Mouse (Mus musculus): ENCODE results near the gene Iars. TPM values are rescaled to one million over a fixed set of nuclear protein-coding genes. Genes with fewer than 3 reads are reported as not detected.

Iars gene
- polyA plus RNA-seq (2012; rRNA removed), result 5.6 and 10.6 TPM in 2 replicates

DNA sequence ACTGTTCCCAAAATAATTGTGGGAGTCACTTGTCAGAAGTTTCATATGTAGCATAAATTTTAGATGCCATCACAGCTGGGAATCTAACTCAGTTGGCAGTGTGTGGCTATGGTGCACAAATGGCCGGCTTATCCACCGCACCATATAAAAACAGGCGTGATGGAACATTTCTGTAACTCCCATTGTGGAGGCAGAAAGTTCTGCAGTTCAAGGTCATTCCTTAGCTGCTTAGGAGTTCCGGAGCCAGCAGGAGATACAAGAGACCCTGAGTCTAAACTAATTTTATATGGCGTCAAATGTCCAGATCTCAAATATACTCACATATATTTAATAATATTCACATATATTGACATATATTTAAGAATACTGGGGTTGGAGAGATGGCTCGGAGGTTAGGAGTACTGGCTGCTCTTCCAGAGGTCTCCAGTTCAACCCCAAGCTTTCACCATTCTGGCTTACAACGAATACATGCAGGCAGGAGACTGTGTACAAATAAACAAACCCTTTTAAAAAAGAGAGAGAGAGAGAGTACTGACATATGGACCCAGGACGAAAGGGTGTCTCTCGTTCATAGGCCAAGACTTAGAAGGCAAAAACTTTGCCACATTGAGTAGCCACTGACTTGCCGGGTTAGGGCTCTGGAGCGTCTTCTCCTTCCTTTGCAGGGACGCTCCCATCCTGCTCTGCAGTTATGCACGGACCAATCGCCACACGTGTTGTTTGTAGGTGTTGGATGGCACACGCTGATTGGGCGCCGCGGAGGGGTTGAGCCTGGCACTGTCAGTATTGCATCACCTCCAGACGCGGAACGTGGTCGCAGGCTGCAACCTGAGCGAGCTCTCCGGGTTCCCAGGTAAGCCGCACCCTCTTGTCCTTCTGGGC lies at the start of gene Iars:
Gene Iars (plus strand): TSS at position 750 of the 882 bp plus-strand sequence.
- H3K4me3 ChIP-seq (ENCODE audit: low read depth, low read length), result peak within 1 kb of the TSS; percentile 79
- no peak for TF ChIP-seq CTCF (IDR thresholded peaks at IDR 0.05; ENCODE audit: extremely low read depth, insufficient read length, insufficient replicate concordance, low read depth, low read length)
- TF ChIP-seq POLR2A (IDR thresholded peaks at IDR 0.05; ENCODE audit: low read depth, low read length), result no peak; the same call in 1 of the 2 replicates
- peaks cover 4% of the 10 kb centered on the region for H3K36me3 ChIP-seq (ENCODE audit: control insufficient read depth, insufficient read depth, low read length)
- 3% methylated on average over 26 of the region's 26 CpGs for WGBS
- H3K4me1 ChIP-seq (ENCODE audit: control insufficient read depth, insufficient read depth, insufficient read length, low read length), result no peaks in the 10 kb centered on the region; the same call in 1 of the 2 replicates
- H3K27ac ChIP-seq (ENCODE audit: insufficient read depth, low read depth, low read length), result peak within 1 kb of the TSS; percentile 69
- no peaks in the 10 kb centered on the region for H3K27me3 ChIP-seq (ENCODE audit: control insufficient read depth, insufficient read depth, low read length)

GRCm38 (mm10) chr13:49639965-49640364 lies 41.9 kb upstream of the Iars start:
- no peak for TF ChIP-seq CTCF (IDR thresholded peaks at IDR 0.05; ENCODE audit: extremely low read depth, insufficient read length, insufficient replicate concordance, low read depth, low read length)
- no peak for TF ChIP-seq POLR2A (IDR thresholded peaks at IDR 0.05; ENCODE audit: low read depth, low read length)

DNA sequence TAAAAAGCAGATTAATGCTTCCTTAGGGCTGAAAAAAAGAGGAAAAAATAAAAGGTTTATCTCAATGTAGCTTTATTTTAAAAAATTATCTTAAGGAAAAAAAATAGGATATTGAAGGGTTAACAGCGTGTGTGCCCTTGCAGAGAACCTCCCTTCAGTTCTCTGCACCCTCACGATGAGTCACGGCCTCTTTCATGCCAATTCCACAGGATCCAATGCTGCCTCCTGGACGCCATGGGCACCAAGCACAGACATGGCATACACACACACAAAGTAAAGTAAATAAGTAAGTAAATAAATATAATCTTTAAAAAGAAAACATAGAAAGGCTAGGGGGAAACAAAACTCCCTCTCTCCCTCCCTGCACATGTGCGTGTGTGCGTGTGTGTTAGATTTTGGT lies 39.2 kb upstream of the Iars start:
- no peaks in the 10 kb centered on the region for H3K27me3 ChIP-seq (ENCODE audit: control insufficient read depth, insufficient read depth, low read length)
- H3K27ac ChIP-seq (ENCODE audit: insufficient read depth, low read depth, low read length), result no peak overlapping the region
- TF ChIP-seq CTCF (IDR thresholded peaks at IDR 0.05; ENCODE audit: extremely low read depth, insufficient read length, insufficient replicate concordance, low read depth, low read length), result no peak
- peaks cover 3% of the 10 kb centered on the region; the same call in 1 of the 2 replicates for H3K4me1 ChIP-seq (ENCODE audit: control insufficient read depth, insufficient read depth, insufficient read length, low read length)
- H3K4me3 ChIP-seq (ENCODE audit: low read depth, low read length), result no peak overlapping the region
- 77% methylated on average over 6 of the region's 6 CpGs for WGBS
- no peaks in the 10 kb centered on the region for H3K36me3 ChIP-seq (ENCODE audit: control insufficient read depth, insufficient read depth, low read length)

More at GRCm38 (mm10) chr13:49639965-49640364, 41.9 kb upstream of the Iars start:
- H3K36me3 ChIP-seq (ENCODE audit: control insufficient read depth, insufficient read depth, low read length), result no peaks in the 10 kb centered on the region
- H3K27ac ChIP-seq (ENCODE audit: insufficient read depth, low read depth, low read length), result no peak overlapping the region
- WGBS, result 89% methylated on average over 2 of the region's 2 CpGs
- H3K4me1 ChIP-seq (ENCODE audit: control insufficient read depth, insufficient read depth, insufficient read length, low read length), result peaks cover 2% of the 10 kb centered on the region; the same call in 1 of the 2 replicates
- no peaks in the 10 kb centered on the region for H3K27me3 ChIP-seq (ENCODE audit: control insufficient read depth, insufficient read depth, low read length)
- H3K4me3 ChIP-seq (ENCODE audit: low read depth, low read length), result no peak overlapping the region

DNA sequence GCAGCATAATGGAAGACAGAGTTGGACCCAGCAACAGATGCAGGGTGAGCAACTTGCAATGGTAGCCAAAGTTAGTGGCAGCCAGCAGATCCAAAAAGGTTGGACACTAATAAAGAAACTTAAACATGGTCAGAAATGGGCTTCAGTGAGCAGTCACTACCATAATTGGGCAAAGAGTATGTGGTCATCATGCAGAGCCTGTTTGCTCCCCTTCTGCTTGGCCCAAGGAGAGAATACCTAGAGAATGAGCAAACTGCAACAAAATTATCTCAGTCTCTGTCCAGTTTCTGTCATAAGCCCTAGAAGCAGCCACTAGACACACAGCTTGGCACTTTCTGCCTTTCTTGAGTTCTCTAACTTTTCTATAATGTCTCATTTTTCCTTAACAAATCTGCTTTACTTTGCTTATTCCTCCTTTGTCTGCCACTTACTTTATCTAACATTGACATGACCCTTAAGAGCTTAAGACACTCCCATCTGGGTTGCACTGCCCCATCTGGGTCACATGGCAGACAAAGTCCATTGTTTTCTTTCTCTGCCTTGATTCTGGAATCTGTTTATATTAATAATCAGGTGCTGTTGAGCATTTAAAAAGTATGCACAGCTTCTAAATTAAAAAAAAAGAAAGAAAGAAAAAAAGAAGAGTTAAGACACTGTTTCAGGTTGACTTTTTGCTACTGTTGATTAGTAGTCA lies 38.1 kb upstream of the Iars start:
- no peak overlapping the region for H3K27ac ChIP-seq (ENCODE audit: insufficient read depth, low read depth, low read length)

DNA sequence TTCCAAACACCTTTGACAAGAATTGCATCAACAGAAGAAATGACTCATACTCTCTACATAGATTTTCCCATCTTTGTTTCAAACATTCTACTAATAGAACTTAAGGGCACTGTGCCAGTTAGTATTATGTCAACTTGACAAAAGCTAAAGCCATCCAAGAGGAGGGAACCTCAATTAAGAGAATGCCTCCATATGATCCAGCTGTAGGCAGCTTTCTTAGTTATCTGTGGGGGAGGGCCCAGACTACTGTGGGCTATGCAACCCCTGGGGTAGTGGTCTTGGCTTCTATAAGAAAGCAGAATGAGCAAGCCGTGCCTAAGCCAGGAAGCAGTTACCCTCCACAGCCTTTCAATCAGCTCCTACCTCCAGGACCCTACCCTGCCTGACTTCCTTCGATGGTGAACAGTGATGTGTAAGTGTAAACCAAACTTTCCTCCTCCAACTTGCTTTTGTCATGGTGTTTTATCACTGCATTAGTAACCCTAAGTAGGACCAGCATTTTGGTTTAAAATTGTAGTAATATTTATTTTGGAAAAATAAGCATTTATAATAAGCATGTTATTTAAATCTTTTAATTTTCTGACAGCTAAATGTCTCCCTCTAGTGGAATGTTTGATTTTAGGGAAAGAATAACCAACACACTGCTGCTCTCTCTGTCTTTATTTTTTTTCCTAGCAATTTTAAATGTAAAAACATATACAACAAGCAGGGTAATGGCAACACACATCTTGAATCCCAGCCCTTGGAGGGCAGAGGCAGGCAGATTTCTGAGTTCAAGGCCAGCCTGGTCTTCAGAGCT lies 37.0 kb upstream of the Iars start:
- TF ChIP-seq POLR2A (IDR thresholded peaks at IDR 0.05; ENCODE audit: low read depth, low read length) (no peak), CTCF (IDR thresholded peaks at IDR 0.05; ENCODE audit: extremely low read depth, insufficient read length, insufficient replicate concordance, low read depth, low read length) (no peak; the same call in 1 of the 2 replicates)
- no peaks in the 10 kb centered on the region for H3K27me3 ChIP-seq (ENCODE audit: control insufficient read depth, insufficient read depth, low read length)
- WGBS, result 68% methylated on average over 2 of the region's 2 CpGs
- peak overlapping the region; percentile 67; the same call in 1 of the 2 replicates for H3K27ac ChIP-seq (ENCODE audit: insufficient read depth, low read depth, low read length)
- no peak overlapping the region for H3K4me3 ChIP-seq (ENCODE audit: low read depth, low read length)
- H3K36me3 ChIP-seq (ENCODE audit: control insufficient read depth, insufficient read depth, low read length), result no peaks in the 10 kb centered on the region
- H3K4me1 ChIP-seq (ENCODE audit: control insufficient read depth, insufficient read depth, insufficient read length, low read length), result peaks cover 3% of the 10 kb centered on the region; the same call in 1 of the 2 replicates

More for the DNA sequence above, 38.1 kb upstream of the Iars start:
- no peaks in the 10 kb centered on the region for H3K27me3 ChIP-seq (ENCODE audit: control insufficient read depth, insufficient read depth, low read length)
- no peak overlapping the region for H3K4me3 ChIP-seq (ENCODE audit: low read depth, low read length)
- H3K36me3 ChIP-seq (ENCODE audit: control insufficient read depth, insufficient read depth, low read length), result no peaks in the 10 kb centered on the region
- TF ChIP-seq POLR2A (IDR thresholded peaks at IDR 0.05; ENCODE audit: low read depth, low read length) (no peak), CTCF (IDR thresholded peaks at IDR 0.05; ENCODE audit: extremely low read depth, insufficient read length, insufficient replicate concordance, low read depth, low read length) (no peak)
- peaks cover 3% of the 10 kb centered on the region; the same call in 1 of the 2 replicates for H3K4me1 ChIP-seq (ENCODE audit: control insufficient read depth, insufficient read depth, insufficient read length, low read length)

DNA sequence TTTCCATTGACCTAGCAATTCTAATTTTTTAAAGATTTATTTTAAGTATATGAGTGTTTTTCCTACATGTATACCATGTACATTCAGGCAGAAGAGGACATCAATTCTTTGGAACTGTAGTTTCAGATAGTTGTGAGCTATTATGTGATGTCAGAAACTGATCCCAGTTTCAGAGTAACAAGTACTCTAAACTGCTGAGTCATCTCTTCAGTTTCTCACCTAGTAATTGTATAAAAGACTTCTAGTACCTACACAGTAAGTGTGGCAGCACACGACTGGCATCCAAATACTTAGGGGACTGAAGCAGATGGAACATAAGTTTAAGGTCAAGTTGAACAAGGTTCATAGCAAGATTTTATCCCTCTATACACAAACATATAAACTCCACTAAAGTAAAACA lies 35.9 kb upstream of the Iars start:
- no peak overlapping the region for H3K27ac ChIP-seq (ENCODE audit: insufficient read depth, low read depth, low read length)
- H3K4me1 ChIP-seq (ENCODE audit: control insufficient read depth, insufficient read depth, insufficient read length, low read length), result peaks cover 3% of the 10 kb centered on the region; the same call in 1 of the 2 replicates
- TF ChIP-seq POLR2A (IDR thresholded peaks at IDR 0.05; ENCODE audit: low read depth, low read length) (no peak), CTCF (IDR thresholded peaks at IDR 0.05; ENCODE audit: extremely low read depth, insufficient read length, insufficient replicate concordance, low read depth, low read length) (no peak)
- H3K36me3 ChIP-seq (ENCODE audit: control insufficient read depth, insufficient read depth, low read length), result no peaks in the 10 kb centered on the region
- 70% methylated on average over 1 of the region's 1 CpGs for WGBS
- no peaks in the 10 kb centered on the region for H3K27me3 ChIP-seq (ENCODE audit: control insufficient read depth, insufficient read depth, low read length)
- H3K4me3 ChIP-seq (ENCODE audit: low read depth, low read length), result no peak overlapping the region

Data from small intestine, adult 2 months (tissue).